Mouse (Mus musculus): Measurements from ENCODE around the gene Odf3l1.

- no peak for TF ChIP-seq POLR2A (IDR thresholded peaks at IDR 0.05; ENCODE audit: borderline replicate concordance, extremely low read depth, low read depth, low read length)
- no peak for TF ChIP-seq CTCF (IDR thresholded peaks at IDR 0.05; ENCODE audit: insufficient read depth, low read length)
These were observed 7.0 kb downstream of the Odf3l1 start for GRCm38 (mm10) chr9:56857463-56857862.
